Mouse (Mus musculus) small intestine, adult 2 months (tissue): ENCODE measurements around the gene Hist2h3c1.

ENCODE experiments used
- CTCF ChIP-seq: fragments of 200-500 bp; IDR thresholded peaks from 2 replicates; pipeline ENCODE4 v1.5.1; 2012; ENCODE audit warnings: low read depth, mild to moderate bottlenecking, control low read depth, inconsistent platforms, low read length, moderate library complexity, mixed read lengths; ENCODE audit not compliant: insufficient replicate concordance, insufficient read length; ENCODE audit errors: extremely low read depth
- POLR2A ChIP-seq: fragments of 200-500 bp; IDR thresholded peaks from 2 replicates; pipeline ENCODE4 v1.6.1; 2012; ENCODE audit warnings: low read depth, mild to moderate bottlenecking, control low read depth, inconsistent platforms, low read length, moderate library complexity

DNA sequence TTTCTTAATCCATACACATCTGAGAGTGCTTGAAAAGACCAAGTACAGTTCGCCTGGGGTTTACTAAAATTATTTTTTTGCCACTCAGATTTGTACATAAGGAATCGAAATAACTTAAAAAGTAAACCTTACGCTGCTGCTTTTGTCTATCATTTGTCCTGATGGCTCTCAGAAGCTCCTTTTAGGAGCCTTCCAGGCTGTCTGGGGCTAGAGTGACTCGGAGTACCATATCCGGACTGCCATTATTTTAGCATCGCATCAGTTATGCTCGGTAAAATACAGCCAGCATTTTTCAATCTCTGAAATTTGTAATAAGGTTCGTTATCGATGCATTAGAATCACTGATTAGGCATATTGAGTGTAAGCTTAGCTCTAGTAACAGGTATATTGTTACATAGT, 5.7 kb upstream of the Hist2h3c1 start:
- TF ChIP-seq POLR2A (no peak), CTCF (no peak)
